Mouse (Mus musculus) heart, embryonic 15.5 days (tissue): Measurements from ENCODE around the gene 6030408B16Rik. TPM values are rescaled to one million over a fixed set of nuclear protein-coding genes. Genes with fewer than 3 reads are reported as not detected.

Experiments used
- ATAC-seq: fragments of 200-750 bp; cut with Nextera tagmentation; replicated peaks from 2 replicates; pipeline ENCODE4 v1.8.0; 2017; ENCODE audit warnings: low read depth, moderate TSS enrichment; ENCODE audit not compliant: insufficient number of reproducible peaks, insufficient read depth, low FRiP score
- H3K27ac ChIP-seq: fragments of 300-500 bp; sonication (generic); 2 replicates; pipeline ENCODE4 v1.5.1; 2015; ENCODE audit warnings: mild to moderate bottlenecking, inconsistent platforms
- H3K27me3 ChIP-seq: fragments of 300-500 bp; sonication (generic); 2 replicates; pipeline ENCODE4 v1.6.1; 2015; ENCODE audit warnings: inconsistent platforms
- H3K36me3 ChIP-seq: fragments of 300-500 bp; sonication (generic); 2 replicates; pipeline ENCODE4 v1.6.1; 2015; ENCODE audit warnings: mild to moderate bottlenecking, inconsistent platforms
- H3K4me1 ChIP-seq: fragments of 300-500 bp; sonication (generic); replicated peaks from 2 replicates; pipeline ENCODE4 v1.6.1; 2015; ENCODE audit warnings: inconsistent platforms
- H3K4me2 ChIP-seq: fragments of 300-500 bp; sonication (generic); 2 replicates; pipeline ENCODE4 v1.6.1; 2015; ENCODE audit warnings: inconsistent platforms, mild to moderate bottlenecking, moderate library complexity
- H3K4me3 ChIP-seq: fragments of 300-500 bp; sonication (generic); 2 replicates; pipeline ENCODE4 v1.5.1; 2015; ENCODE audit warnings: mild to moderate bottlenecking, inconsistent platforms
- H3K9ac ChIP-seq: fragments of 300-500 bp; sonication (generic); 2 replicates; pipeline ENCODE4 v1.6.1; 2015; ENCODE audit warnings: mild to moderate bottlenecking, inconsistent platforms
- H3K9me3 ChIP-seq: fragments of 300-500 bp; sonication (generic); replicated peaks from 2 replicates; pipeline ENCODE4 v1.6.1; 2016; ENCODE audit warnings: inconsistent platforms
- WGBS: fragments of 180-500 bp; shearing (Covaris S2); methylation state at CpG from one replicate; pipeline ENCODE4 v1.1.7; 2015; ENCODE audit warnings: mixed read lengths; 5-methylcytosine and 5-hydroxymethylcytosine counted together
- polyA plus RNA-seq: library from polyadenylated mRNA; unstranded; fragments of >200 nt; fragmentation: Nextera tagmentation; extraction: Ambion mirVana; gene quantifications from 2 replicates; pipeline ENCODE4 v1.2.1, GENCODE M21; 2015

The 6030408B16Rik gene
- polyA plus RNA-seq, 1 experiment from 2014 or later = 3.1 TPM

- Histone ChIP-seq H3K4me3 (no peak overlapping the region), H3K4me1 (peaks cover 22% of the 10 kb centered on the region), H3K27me3 (no peaks in the 10 kb centered on the region), H3K9ac (no peak overlapping the region), H3K9me3 (no peaks in the 10 kb centered on the region), H3K4me2 (no peak overlapping the region), H3K27ac (no peak overlapping the region), H3K36me3 (peaks cover 45% of the 10 kb centered on the region)
- 68% methylated on average over 9 of the region's 9 CpGs for WGBS
- no peak for ATAC-seq
Observed at GRCm38 (mm10) chr15:101286129-101286770, 6.8 kb upstream of the 6030408B16Rik start.

GRCm38 (mm10) chr15:101287361-101287760 is 5.7 kb upstream of the 6030408B16Rik start:
- Histone ChIP-seq H3K4me3 (no peak overlapping the region), H3K9ac (no peak overlapping the region), H3K36me3 (peaks cover 55% of the 10 kb centered on the region), H3K27me3 (no peaks in the 10 kb centered on the region), H3K9me3 (no peaks in the 10 kb centered on the region), H3K4me2 (no peak overlapping the region), H3K27ac (no peak overlapping the region), H3K4me1 (peaks cover 22% of the 10 kb centered on the region)
- no peak for ATAC-seq
- WGBS = 69% methylated on average over 6 of the region's 6 CpGs

- H3K36me3 ChIP-seq = peaks cover 55% of the 10 kb centered on the region
- peaks cover 19% of the 10 kb centered on the region for H3K4me1 ChIP-seq
- H3K4me3 ChIP-seq = no peak overlapping the region
- H3K27ac ChIP-seq = no peak overlapping the region
- no peak overlapping the region for H3K9ac ChIP-seq
- H3K9me3 ChIP-seq = no peaks in the 10 kb centered on the region
- no peak for ATAC-seq
- H3K27me3 ChIP-seq = no peaks in the 10 kb centered on the region
- 92% methylated on average over 15 of the region's 15 CpGs for WGBS
- H3K4me2 ChIP-seq = no peak overlapping the region
Observed at GRCm38 (mm10) chr15:101290354-101290753, 2.7 kb upstream of the 6030408B16Rik start.

GRCm38 (mm10) chr15:101292012-101292411 is 1.0 kb upstream of the 6030408B16Rik start:
- peaks cover 13% of the 10 kb centered on the region for H3K4me1 ChIP-seq
- H3K27me3 ChIP-seq = no peaks in the 10 kb centered on the region
- no peaks in the 10 kb centered on the region for H3K9me3 ChIP-seq
- no peak overlapping the region for H3K4me2 ChIP-seq
- no peak overlapping the region for H3K4me3 ChIP-seq
- H3K9ac ChIP-seq = no peak overlapping the region
- 70% methylated on average over 3 of the region's 3 CpGs for WGBS
- peaks cover 49% of the 10 kb centered on the region for H3K36me3 ChIP-seq
- ATAC-seq = no peak
- H3K27ac ChIP-seq = no peak overlapping the region

- Histone ChIP-seq H3K27ac (peak overlapping the region; percentile 48; the same call in 1 of the 2 replicates), H3K4me3 (peak overlapping the region; percentile 22), H3K27me3 (no peaks in the 10 kb centered on the region), H3K4me1 (peaks cover 27% of the 10 kb centered on the region), H3K4me2 (peak overlapping the region; percentile 14; the same call in 1 of the 2 replicates), H3K36me3 (peaks cover 28% of the 10 kb centered on the region; the same call in 1 of the 2 replicates), H3K9me3 (no peaks in the 10 kb centered on the region), H3K9ac (no peak overlapping the region)
- ATAC-seq = no peak
- 51% methylated on average over 16 of the region's 16 CpGs for WGBS
Observed at GRCm38 (mm10) chr15:101294028-101294894, 1.2 kb downstream of the 6030408B16Rik start.

- Histone ChIP-seq H3K9ac (no peak overlapping the region), H3K4me3 (no peak overlapping the region), H3K27me3 (no peaks in the 10 kb centered on the region), H3K9me3 (no peaks in the 10 kb centered on the region), H3K27ac (peak overlapping the region; percentile 41; the same call in 1 of the 2 replicates), H3K36me3 (peaks cover 19% of the 10 kb centered on the region; the same call in 1 of the 2 replicates), H3K4me1 (peaks cover 35% of the 10 kb centered on the region), H3K4me2 (no peak overlapping the region; the same call in 1 of the 2 replicates)
- ATAC-seq = no peak
- 61% methylated on average over 7 of the region's 7 CpGs for WGBS
Observed at GRCm38 (mm10) chr15:101295106-101295505, 2.1 kb downstream of the 6030408B16Rik start.

DNA sequence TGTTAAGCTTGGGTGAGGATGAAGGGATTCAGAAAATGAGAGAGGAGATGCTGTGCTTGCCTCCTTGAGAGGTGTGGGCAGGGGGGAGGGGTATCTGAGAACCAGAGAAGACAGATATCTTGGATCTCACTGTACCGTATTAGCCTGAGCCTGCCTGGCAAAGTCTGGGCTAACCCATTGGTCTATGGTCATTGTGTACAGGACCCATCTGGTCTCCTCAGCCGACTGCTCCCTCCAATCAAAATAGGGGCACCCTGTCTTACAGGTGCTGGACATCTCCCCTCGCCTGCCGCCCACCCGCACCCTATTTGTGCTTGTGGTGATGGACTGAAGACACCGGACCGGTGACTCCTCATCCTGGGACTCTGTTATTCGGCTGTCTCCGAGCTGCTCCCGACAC is 2.6 kb downstream of the 6030408B16Rik start:
- no peak for ATAC-seq
- H3K4me1 ChIP-seq = peaks cover 36% of the 10 kb centered on the region
- H3K4me3 ChIP-seq = no peak overlapping the region
- 80% methylated on average over 10 of the region's 10 CpGs for WGBS
- no peak overlapping the region for H3K4me2 ChIP-seq
- no peaks in the 10 kb centered on the region for H3K27me3 ChIP-seq
- no peaks in the 10 kb centered on the region for H3K9me3 ChIP-seq
- H3K36me3 ChIP-seq = peaks cover 14% of the 10 kb centered on the region; the same call in 1 of the 2 replicates
- peak overlapping the region; percentile 53; the same call in 1 of the 2 replicates for H3K27ac ChIP-seq
- no peak overlapping the region for H3K9ac ChIP-seq

GRCm38 (mm10) chr15:101296091-101296490 is 3.1 kb downstream of the 6030408B16Rik start:
- Histone ChIP-seq H3K4me3 (no peak overlapping the region), H3K9me3 (no peaks in the 10 kb centered on the region), H3K9ac (no peak overlapping the region), H3K27me3 (no peaks in the 10 kb centered on the region), H3K27ac (peak overlapping the region; percentile 53; the same call in 1 of the 2 replicates), H3K4me2 (no peak overlapping the region), H3K4me1 (peaks cover 36% of the 10 kb centered on the region), H3K36me3 (peaks cover 10% of the 10 kb centered on the region; the same call in 1 of the 2 replicates)
- whole genome bisulfite sequencing = 67% methylated on average over 11 of the region's 11 CpGs
- no peak for ATAC-seq

GRCm38 (mm10) chr15:101297988-101298387 is 5.0 kb downstream of the 6030408B16Rik start:
- Histone ChIP-seq H3K27ac (0 out of 2 replicates have a peak overlapping the region, but pooled peaks have one; percentile 7), H3K36me3 (no peaks in the 10 kb centered on the region), H3K4me2 (0 out of 2 replicates have a peak overlapping the region, but pooled peaks have one; percentile 33), H3K4me3 (no peak overlapping the region), H3K9ac (no peak overlapping the region), H3K27me3 (no peaks in the 10 kb centered on the region), H3K9me3 (no peaks in the 10 kb centered on the region), H3K4me1 (peaks cover 36% of the 10 kb centered on the region)
- ATAC-seq = no peak
- 36% methylated on average over 7 of the region's 7 CpGs for WGBS

GRCm38 (mm10) chr15:101298550-101298949 is 5.5 kb downstream of the 6030408B16Rik start:
- WGBS = 29% methylated on average over 7 of the region's 7 CpGs
- Histone ChIP-seq H3K27me3 (no peaks in the 10 kb centered on the region), H3K27ac (no peak overlapping the region), H3K4me2 (0 out of 2 replicates have a peak overlapping the region, but pooled peaks have one; percentile 33), H3K9ac (no peak overlapping the region), H3K4me3 (no peak overlapping the region), H3K9me3 (no peaks in the 10 kb centered on the region), H3K4me1 (peaks cover 30% of the 10 kb centered on the region), H3K36me3 (no peaks in the 10 kb centered on the region)
- no peak for ATAC-seq

- Histone ChIP-seq H3K9ac (0 out of 2 replicates have a peak overlapping the region, but pooled peaks have one; percentile 11), H3K4me3 (no peak overlapping the region), H3K27me3 (no peaks in the 10 kb centered on the region), H3K9me3 (no peaks in the 10 kb centered on the region), H3K36me3 (no peaks in the 10 kb centered on the region), H3K4me1 (peaks cover 24% of the 10 kb centered on the region), H3K4me2 (no peak overlapping the region), H3K27ac (peak overlapping the region; percentile 64)
- WGBS = 45% methylated on average over 14 of the region's 14 CpGs
- peak; percentile 55; the same call in 1 of the 2 replicates for ATAC-seq
Observed at GRCm38 (mm10) chr15:101299480-101299960, 6.5 kb downstream of the 6030408B16Rik start.
